Mouse (Mus musculus): ENCODE data around the gene Kcnh7.

DNA sequence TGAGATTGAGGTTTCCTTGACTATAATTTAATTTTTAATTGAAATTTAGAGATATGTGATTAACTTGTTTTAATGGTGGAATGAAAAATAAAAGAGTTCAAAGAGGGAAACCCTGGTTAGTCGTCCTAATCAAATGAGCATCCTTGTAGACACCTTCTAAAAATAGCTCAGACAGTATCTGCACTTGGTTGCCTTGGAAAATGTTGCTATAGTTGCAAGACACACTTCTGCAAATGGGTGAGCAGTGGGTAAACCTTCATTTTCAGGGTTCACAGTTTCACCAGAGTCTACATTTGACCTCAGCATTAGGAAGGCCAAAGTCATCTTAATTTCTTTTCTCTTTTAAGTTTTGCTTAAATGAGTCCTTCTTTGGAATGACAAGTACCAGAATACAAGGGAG lies 465.7 kb downstream of the Kcnh7 start:
- TF ChIP-seq CTCF (IDR thresholded peaks at IDR 0.05; ENCODE audit: low read depth) (no peak), EP300 (IDR thresholded peaks at IDR 0.05; ENCODE audit: low read depth) (no peak)

All from liver, postnatal 0 days (tissue).